Mouse (Mus musculus): ENCODE results near the gene Imp4.

The Imp4 gene

DNA sequence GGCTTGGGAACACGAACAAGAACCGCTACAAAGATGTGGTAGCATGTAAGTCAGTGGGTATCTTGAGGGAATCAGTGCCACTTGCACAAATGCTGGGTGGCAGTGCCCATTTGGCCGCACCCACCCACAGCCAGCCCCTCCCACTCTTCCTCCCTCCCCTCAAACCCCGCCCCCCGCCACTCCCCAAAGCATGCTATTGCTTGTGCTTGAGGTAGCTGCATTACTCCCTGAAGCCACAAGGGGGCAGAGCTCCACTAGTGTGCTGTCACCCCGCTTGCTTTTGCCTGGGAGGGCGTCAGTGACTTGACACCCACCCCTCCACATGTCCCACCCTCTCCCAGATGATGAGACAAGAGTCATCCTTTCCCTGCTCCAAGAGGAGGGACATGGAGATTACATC lies 23.1 kb downstream of the Imp4 start:
- DNase-seq = peak; percentile 85 to 87

DNA sequence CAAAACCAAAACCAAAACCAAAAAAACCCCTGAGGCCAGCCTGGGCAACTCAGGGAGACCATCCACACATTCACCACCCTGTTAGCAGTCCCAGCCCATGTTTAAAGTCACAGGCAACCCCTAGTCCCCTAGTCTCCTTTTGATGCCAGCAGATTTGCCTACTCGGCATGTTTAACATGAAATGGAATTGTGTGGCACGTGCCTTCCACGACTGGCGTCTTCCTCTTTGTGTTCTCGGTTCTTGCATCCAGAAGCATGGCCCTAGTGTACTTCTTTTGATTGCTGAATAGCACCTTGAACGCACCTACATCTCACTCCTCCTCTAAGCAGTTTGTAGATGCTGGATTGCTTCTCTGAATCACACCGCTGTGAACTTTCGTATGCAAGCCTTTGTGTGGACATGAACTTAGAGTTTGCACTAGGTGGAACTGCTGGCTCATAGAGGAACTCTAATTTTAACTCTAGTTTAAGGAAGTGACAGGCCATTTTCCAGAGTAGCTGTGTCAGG lies 24.7 kb downstream of the Imp4 start:
- DNase-seq = no peak

DNA sequence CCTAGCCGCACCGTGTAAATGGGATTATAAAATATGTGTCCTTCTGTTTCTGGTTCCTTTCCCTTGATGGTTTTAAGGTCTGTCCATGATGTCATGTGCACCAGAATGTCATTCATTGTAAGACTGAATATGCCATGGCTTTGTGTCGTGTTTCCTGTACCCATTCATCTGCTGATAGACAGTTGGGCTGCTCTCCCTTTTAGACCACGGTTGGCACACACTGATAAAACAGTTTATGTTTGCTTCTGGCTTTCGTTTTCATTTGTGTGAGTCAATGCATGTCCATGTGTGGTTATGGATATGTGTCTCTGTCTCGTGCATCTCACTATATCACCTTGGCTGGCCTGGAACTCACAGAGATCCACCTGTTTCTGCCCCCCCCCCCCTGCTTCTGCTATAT lies 25.8 kb downstream of the Imp4 start:
- DNase-seq = no peak

DNA sequence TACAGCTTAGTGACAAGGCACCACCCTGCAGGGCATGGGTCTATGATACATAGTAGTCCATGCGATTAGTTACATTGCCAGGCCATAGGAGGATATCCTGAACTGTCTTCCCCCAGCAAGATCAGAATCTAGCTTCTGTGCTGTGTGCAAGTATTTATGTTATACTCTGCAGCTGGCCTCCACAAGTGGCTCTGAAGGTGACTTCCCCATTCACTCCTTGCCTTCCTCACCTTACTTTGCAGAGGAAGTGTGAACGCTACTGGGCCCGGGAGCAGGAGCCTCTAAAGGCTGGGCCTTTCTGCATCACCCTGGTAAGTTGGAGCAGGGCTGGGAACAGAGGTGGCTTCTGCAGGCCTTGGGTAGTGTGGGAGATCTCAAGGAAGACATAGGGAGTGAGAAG lies 28.4 kb downstream of the Imp4 start:
- no peak for DNase-seq

DNA sequence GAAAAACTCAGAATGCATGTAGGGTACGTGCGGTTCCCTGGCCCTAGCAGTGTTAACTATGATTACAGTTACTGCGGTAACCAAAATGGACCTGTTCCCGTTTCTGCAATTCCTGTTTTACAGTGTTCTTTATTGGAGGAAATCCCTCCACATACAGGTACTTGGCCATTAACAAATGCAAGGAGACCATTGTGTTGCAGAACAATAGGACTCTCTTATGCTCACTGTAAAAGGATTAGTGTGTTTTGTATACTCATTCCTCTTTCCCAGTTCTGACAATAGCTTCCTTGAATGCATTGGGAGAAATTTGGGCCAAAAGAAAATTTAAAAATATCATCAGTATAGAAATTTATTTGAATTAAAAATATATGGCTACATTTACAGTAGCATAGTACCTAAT lies 28.8 kb downstream of the Imp4 start:
- no peak for DNase-seq

DNA sequence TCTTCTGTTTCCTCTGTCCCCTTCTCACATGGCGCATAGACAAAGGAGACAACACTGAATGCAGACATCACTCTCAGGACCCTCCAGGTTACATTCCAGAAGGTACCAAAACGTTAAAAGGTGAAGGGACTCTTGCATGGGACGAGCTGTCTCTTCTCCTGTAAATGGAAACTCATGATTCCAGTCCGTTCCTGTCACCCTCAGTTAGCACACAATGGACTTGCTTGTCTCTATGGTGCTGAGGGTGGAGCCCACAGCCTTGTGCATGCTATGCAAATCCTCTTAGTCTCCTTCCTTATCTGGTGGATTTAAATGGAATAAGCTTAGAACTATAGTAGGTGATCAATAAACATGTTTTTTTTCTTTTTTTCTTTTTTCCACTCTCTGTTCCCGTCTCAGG lies 30.1 kb downstream of the Imp4 start:
- DNase-seq = no peak

DNA sequence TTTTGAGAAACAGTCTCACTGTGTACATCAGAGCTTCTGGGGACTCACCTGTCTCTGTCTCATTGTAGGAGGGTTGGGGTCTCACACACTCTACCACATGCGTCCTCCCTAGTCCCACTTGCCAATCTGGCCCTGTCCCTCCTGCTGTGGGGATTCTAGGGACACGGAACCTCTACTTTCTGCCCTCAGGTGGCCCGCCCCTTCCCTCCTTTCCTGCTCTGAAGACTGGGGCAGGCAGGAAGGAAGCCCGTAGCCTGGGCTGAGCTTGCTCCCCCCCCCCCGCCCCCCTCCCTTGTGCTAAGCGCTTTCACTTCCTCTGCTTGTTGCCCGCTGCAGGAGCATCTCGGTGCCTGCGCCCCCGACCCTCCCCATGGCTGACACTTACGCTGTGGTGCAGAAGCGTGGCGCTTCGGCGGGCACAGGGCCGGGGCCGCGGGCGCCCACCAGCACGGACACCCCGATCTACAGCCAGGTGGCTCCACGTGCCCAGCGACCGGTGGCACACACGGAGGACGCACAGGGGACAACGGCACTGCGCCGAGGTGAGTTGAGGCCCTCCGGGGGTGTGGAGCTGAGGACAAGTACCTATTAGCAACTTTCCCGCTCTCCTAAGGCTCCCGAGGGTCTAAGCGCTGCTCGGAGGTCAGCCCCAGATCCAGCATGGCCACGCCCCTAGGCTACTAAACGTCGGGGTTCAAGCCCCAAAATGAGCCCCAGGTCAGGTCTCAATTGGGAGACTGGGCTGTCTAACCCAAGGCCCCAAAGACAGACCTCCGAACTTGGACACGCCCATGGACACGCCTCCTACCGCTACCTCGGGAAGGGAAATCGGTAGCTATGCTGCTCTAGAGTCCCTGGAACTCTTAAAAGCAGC lies 33.0 kb downstream of the Imp4 start:
- DNase-seq = peak; percentile 38 to 42

DNA sequence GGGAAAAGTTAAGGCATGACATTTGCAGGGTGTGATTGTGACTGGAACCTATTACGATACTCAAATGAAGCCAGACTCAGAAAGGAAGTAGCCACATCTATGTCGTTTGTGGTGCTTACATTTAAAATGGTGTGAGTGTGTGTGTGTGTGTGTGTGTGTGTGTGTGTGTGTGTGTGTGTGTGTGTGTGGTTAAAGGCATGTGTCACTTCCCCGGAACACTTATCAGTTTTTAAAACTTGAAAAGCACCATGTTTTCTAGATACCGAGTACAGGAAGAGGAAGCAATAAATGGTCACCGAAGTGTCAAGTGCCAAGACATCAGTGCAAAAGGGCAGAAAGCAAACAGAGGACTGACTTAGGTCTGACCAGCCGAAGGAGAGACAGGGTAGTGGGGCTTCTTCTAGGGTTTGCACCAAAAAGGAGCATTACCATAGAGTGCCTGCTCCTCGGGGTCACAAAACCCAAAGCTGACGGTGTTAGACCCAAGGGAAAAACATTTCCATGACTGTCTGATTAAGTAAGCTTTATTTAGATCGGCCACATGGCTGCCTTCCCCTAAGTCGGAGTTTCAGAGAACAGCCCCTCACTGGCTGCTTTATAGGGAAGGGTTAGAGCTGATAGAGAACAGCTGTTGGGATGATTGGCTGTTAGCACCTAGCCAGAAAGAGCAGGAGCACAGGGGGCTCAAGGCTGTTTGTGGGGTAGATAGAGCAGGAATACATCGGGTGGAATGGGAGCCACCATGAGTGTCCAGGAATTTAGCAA lies 39.4 kb downstream of the Imp4 start:
- DNase-seq = no peak

DNA sequence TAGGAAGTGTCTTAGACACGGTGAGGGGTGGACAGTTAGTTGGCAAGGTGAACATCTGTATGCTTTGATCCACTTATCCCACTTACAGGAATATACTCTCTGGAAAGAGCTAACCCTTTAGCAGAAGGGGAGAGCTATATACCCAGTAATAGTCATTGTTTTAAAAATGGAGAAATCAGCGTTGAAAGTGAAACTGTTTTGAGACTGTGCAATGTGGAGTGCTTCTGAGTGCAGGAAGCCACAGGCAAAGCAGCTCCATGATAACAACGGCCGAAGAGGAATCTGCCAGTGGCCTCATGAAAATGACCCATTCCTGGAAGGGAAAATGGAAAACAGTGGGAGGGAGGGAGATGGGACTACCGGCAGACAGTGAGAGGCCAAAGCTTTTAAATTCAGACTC lies 41.1 kb downstream of the Imp4 start:
- no peak for DNase-seq

DNA sequence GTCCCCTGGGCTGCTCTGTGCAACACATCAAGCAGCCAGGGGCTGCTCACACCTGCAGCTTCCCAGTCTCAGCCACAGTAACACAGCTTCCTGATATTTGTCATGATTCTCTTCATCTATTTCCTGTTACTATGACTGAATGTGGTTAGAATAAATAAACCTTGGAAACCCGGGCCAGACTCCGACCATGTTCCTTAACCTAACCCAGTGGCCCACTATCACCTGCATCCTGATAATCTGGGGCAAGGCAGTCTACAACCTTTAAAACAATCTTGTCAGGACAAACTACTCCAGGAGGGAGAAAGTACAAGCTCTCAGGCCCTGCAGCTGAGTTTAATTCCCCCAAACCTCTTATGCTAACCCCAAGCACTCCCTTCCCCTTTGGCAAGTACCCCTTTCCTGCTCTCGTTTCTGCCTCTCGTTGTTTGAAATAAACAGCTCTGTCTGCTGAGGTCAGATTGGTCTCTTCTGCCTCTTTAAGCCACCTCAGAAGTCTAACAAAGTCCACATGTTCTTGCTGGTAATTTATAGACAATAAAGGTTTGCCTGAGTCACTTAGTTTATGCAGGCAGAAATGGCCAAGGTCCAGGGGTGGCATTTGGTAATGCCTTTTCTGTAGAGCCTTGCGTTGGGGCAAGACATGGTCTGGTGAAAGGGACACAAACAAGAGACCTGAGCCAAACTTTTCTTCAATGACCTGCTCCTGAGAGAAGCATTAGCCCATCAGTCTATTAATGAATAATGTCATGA lies 42.4 kb downstream of the Imp4 start:
- no peak for DNase-seq

DNA sequence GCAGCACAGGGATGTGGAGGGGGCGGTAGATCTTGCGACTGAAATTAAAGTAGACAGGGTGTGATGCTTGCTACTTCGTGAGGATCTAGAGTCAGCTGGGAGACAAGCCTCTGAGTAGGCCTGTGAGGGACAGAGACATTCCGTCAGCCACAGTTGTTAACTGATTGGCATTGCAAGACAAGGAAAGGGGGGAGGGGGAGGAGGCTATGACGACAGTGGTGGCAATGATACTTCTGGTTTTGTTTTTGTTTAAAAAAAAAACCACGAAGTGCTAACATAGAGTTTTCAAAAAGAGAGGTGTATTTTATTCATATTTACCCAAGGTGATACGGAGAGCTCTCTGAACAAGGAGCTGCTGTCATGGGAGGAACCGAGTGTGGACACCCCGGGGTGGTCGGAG lies 44.8 kb downstream of the Imp4 start:
- no peak for DNase-seq

DNA sequence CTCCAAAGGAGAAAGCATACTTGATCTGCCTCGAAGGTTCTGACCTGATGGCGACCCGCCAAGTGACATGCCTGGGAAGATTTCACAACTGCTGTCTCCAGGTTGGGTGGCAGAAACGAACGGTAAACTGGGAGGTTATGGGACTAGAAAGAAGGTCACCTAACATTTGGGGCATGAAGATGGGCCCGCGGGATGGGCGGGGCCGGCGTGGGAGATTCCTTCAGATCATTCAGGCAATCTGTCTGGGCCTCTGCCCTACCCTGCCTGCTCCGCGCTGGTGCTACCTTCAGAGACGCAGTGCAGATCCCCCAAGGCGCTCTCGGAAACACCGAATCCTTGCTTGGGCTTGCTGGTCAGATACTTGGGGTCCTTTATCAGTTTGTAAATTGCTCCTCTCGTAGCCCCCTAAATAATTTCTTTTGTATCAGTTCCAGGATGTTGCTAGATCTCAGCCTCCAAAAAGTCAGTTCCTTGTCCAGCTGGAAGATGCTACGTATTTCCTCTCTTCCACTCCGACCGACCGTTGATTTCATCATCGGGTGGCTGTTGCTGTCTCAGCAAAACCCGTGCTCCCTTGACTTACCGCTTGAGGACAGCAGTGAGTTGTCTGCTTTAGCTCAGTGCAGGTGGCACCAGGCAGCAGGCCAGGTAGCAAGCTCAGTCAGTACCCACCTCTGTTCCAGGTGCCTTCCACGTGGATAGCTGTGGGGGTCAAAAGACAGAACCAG lies 46.0 kb downstream of the Imp4 start:
- peak; percentile 84 to 86 for DNase-seq

DNA sequence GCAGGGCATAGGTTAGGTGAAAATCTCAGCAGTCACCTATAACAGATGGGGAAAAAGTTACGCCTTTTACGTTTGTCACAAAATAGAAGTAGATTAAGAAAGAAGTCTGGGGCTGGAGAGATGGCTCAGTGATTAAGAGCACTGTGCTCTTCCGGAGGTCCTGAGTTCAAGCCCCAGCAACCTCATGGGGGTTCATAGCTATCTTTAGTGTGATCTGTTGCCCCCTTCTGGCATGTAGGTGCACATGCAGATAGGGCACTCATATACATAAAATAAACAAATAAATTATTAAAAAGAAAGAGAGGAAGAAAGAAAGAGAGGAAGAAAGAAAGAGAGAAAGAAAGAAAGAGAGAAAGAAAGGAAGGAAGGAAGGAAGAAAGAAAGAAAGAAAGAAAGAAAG lies 47.7 kb downstream of the Imp4 start:
- DNase-seq = no peak

DNA sequence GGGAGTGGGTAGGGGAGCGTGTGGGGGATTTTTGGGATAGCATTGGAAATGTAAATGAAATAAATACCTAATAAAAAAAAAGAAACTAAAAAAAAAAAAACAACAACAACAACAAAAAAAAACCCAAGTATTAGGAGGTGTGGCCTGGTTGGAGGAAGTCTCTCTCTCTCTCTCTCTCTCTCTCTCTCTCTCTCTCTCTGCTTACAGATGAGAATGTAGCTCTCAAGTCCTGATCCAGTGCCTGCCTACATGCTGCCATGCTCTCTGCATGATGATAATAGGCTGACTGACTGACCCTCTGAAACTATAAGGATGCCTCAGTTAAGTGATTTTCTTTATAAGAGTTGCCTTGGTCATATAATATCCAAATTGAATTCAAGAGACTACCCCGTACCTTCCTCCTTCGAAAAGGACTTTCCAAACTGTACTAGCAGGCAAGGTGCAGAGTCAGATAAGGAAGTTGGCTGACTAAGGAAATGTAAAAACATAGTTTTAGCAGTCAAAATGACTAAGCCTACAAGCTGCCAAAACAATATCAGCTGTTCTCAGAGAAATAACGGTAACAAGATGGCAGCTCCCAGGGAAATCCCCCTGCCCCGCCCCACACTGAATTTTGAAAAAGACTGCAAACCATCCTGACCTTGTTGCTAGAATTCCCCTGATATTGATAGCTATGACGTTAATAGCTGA lies 50.3 kb downstream of the Imp4 start:
- DNase-seq = no peak

DNA sequence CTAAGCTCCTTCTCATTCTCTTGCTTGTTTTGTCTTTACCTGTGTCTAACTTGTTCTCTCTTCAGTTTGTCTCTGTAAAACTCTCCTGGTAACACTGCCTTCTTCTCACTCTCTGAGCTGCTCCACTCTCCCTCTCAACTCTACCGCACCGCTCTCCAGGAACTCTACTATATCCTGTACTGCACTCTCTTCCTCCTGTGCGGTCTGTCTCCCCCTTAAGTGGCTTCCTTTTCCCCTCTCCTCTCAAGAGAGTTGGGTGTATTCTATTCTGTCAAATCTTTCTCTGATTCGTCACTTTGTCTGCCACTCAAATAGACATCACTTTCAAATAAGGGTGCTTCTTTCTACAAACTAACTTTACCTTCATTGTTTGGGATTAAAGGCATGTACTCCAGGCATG lies 51.8 kb downstream of the Imp4 start:
- no peak for DNase-seq
